Mouse (Mus musculus) kidney, embryonic 15.5 days (tissue): ENCODE measurements around the gene Mfsd9. TPM values are rescaled to one million over a fixed set of nuclear protein-coding genes. Genes with fewer than 3 reads are reported as not detected.

Experiments
- ATAC-seq: fragments of 200-750 bp; cut with Nextera tagmentation; replicated peaks from 2 replicates; pipeline ENCODE4 v1.8.0; 2017; ENCODE audit warnings: moderate TSS enrichment; ENCODE audit not compliant: low FRiP score
- H3K27ac ChIP-seq: fragments of 300-500 bp; sonication (generic); 2 replicates; pipeline ENCODE4 v1.5.1; 2015; ENCODE audit warnings: mild to moderate bottlenecking, inconsistent platforms
- H3K27me3 ChIP-seq: fragments of 300-500 bp; sonication (generic); 2 replicates; pipeline ENCODE4 v1.6.1; 2015; ENCODE audit warnings: inconsistent platforms
- H3K36me3 ChIP-seq: fragments of 300-500 bp; sonication (generic); 2 replicates; pipeline ENCODE4 v1.6.1; 2015; ENCODE audit warnings: inconsistent platforms
- H3K4me1 ChIP-seq: fragments of 300-500 bp; sonication (generic); 2 replicates; pipeline ENCODE4 v1.6.1; 2015; ENCODE audit warnings: inconsistent platforms
- H3K4me2 ChIP-seq: fragments of 300-500 bp; sonication (generic); 2 replicates; pipeline ENCODE4 v1.6.1; 2015; ENCODE audit warnings: moderate library complexity, mild to moderate bottlenecking, inconsistent platforms
- H3K4me3 ChIP-seq: fragments of 300-500 bp; sonication (generic); replicated peaks from 2 replicates; pipeline ENCODE4 v1.5.1; 2015; ENCODE audit warnings: mild to moderate bottlenecking, inconsistent platforms
- H3K9ac ChIP-seq: fragments of 300-500 bp; sonication (generic); 2 replicates; pipeline ENCODE4 v1.6.1; 2015; ENCODE audit warnings: mild to moderate bottlenecking, inconsistent platforms
- H3K9me3 ChIP-seq: fragments of 300-500 bp; sonication (generic); replicated peaks from 2 replicates; pipeline ENCODE4 v1.6.1; 2016; ENCODE audit warnings: inconsistent platforms
- WGBS: fragments of 180-500 bp; shearing (Covaris S2); methylation state at CpG from one replicate; pipeline ENCODE4 v1.1.7; 2015; ENCODE audit warnings: mixed read lengths; 5-methylcytosine and 5-hydroxymethylcytosine counted together
- polyA plus RNA-seq: library from polyadenylated mRNA; unstranded; fragments of >200 nt; fragmentation: Nextera tagmentation; extraction: Ambion mirVana; gene quantifications from 2 replicates; pipeline ENCODE4 v1.2.1, GENCODE M21; 2015

Mfsd9 gene
- polyA plus RNA-seq, 1 experiment from 2014 or later = 3.9 TPM

- Histone ChIP-seq H3K36me3 (peaks cover 14% of the 10 kb centered on the region), H3K4me2 (no peak overlapping the region), H3K9me3 (peaks cover 6% of the 10 kb centered on the region), H3K9ac (no peak overlapping the region), H3K27me3 (no peaks in the 10 kb centered on the region), H3K4me3 (no peak overlapping the region), H3K27ac (no peak overlapping the region), H3K4me1 (peaks cover 6% of the 10 kb centered on the region)
- ATAC-seq = no peak
- 97% methylated on average over 10 of the region's 10 CpGs for WGBS
Measured at GRCm38 (mm10) chr1:40774040-40774439, 16.4 kb downstream of the Mfsd9 start.

- no peak overlapping the region for H3K4me3 ChIP-seq
- H3K9ac ChIP-seq = no peak overlapping the region
- ATAC-seq = no peak
- no peaks in the 10 kb centered on the region for H3K9me3 ChIP-seq
- H3K36me3 ChIP-seq = peaks cover 6% of the 10 kb centered on the region
- peaks cover 9% of the 10 kb centered on the region for H3K4me1 ChIP-seq
- no peaks in the 10 kb centered on the region for H3K27me3 ChIP-seq
- H3K27ac ChIP-seq = no peak overlapping the region
- WGBS = 89% methylated on average over 5 of the region's 5 CpGs
- no peak overlapping the region for H3K4me2 ChIP-seq
Measured at GRCm38 (mm10) chr1:40773234-40773633, 17.3 kb downstream of the Mfsd9 start.

- Histone ChIP-seq H3K27ac (no peak overlapping the region), H3K4me1 (peaks cover 9% of the 10 kb centered on the region), H3K4me2 (no peak overlapping the region), H3K36me3 (peaks cover 6% of the 10 kb centered on the region), H3K4me3 (no peak overlapping the region), H3K9ac (no peak overlapping the region), H3K27me3 (no peaks in the 10 kb centered on the region), H3K9me3 (no peaks in the 10 kb centered on the region)
- 89% methylated on average over 7 of the region's 7 CpGs for WGBS
- no peak for ATAC-seq
Measured at GRCm38 (mm10) chr1:40771196-40771970, 19.1 kb downstream of the Mfsd9 start.

- peaks cover 6% of the 10 kb centered on the region for H3K36me3 ChIP-seq
- no peaks in the 10 kb centered on the region for H3K27me3 ChIP-seq
- peaks cover 9% of the 10 kb centered on the region for H3K4me1 ChIP-seq
- no peak overlapping the region for H3K4me2 ChIP-seq
- H3K4me3 ChIP-seq = no peak overlapping the region
- H3K9ac ChIP-seq = no peak overlapping the region
- WGBS = 44% methylated on average over 4 of the region's 4 CpGs
- ATAC-seq = peak; percentile 67
- H3K9me3 ChIP-seq = no peaks in the 10 kb centered on the region
- peak overlapping the region; percentile 75 for H3K27ac ChIP-seq
Measured at GRCm38 (mm10) chr1:40769331-40769894, 21.1 kb downstream of the Mfsd9 start.

GRCm38 (mm10) chr1:40768606-40769005, 21.9 kb downstream of the Mfsd9 start:
- Histone ChIP-seq H3K9ac (no peak overlapping the region), H3K4me2 (no peak overlapping the region), H3K9me3 (no peaks in the 10 kb centered on the region), H3K27ac (no peak overlapping the region), H3K27me3 (no peaks in the 10 kb centered on the region), H3K36me3 (peaks cover 2% of the 10 kb centered on the region), H3K4me3 (no peak overlapping the region), H3K4me1 (peaks cover 9% of the 10 kb centered on the region)
- no peak; the same call in 1 of the 2 replicates for ATAC-seq
- 36% methylated on average over 6 of the region's 6 CpGs for WGBS

GRCm38 (mm10) chr1:40767588-40767987, 22.9 kb downstream of the Mfsd9 start:
- Histone ChIP-seq H3K36me3 (no peaks in the 10 kb centered on the region), H3K4me1 (peaks cover 9% of the 10 kb centered on the region), H3K4me3 (no peak overlapping the region), H3K9me3 (no peaks in the 10 kb centered on the region), H3K4me2 (no peak overlapping the region), H3K9ac (no peak overlapping the region), H3K27ac (no peak overlapping the region), H3K27me3 (no peaks in the 10 kb centered on the region)
- ATAC-seq = no peak
- WGBS = 94% methylated on average over 18 of the region's 18 CpGs

- 79% methylated on average over 12 of the region's 12 CpGs for WGBS
- no peak overlapping the region for H3K9ac ChIP-seq
- H3K27me3 ChIP-seq = no peaks in the 10 kb centered on the region
- peaks cover 9% of the 10 kb centered on the region for H3K4me1 ChIP-seq
- H3K36me3 ChIP-seq = no peaks in the 10 kb centered on the region
- ATAC-seq = no peak
- no peak overlapping the region for H3K27ac ChIP-seq
- no peaks in the 10 kb centered on the region for H3K9me3 ChIP-seq
- no peak overlapping the region for H3K4me3 ChIP-seq
- H3K4me2 ChIP-seq = no peak overlapping the region
Measured at GRCm38 (mm10) chr1:40765521-40765920, 25.0 kb downstream of the Mfsd9 start.

- WGBS = 35% methylated on average over 15 of the region's 15 CpGs
- ATAC-seq = no peak
- H3K4me2 ChIP-seq = no peak overlapping the region
Measured at GRCm38 (mm10) chr1:40764701-40765275, 25.7 kb downstream of the Mfsd9 start.

GRCm38 (mm10) chr1:40764042-40764441, 26.4 kb downstream of the Mfsd9 start:
- no peaks in the 10 kb centered on the region for H3K27me3 ChIP-seq
- H3K4me2 ChIP-seq = no peak overlapping the region
- H3K9me3 ChIP-seq = no peaks in the 10 kb centered on the region
- WGBS = 90% methylated on average over 1 of the region's 1 CpGs
- no peak overlapping the region for H3K27ac ChIP-seq
- no peak overlapping the region for H3K9ac ChIP-seq
- H3K4me1 ChIP-seq = 0 out of 2 replicates have a peak, but pooled peaks cover 3% of the 10 kb centered on the region
- H3K4me3 ChIP-seq = no peak overlapping the region
- H3K36me3 ChIP-seq = no peaks in the 10 kb centered on the region
- no peak for ATAC-seq

More at GRCm38 (mm10) chr1:40764701-40765275, 25.7 kb downstream of the Mfsd9 start:
- Histone ChIP-seq H3K27me3 (no peaks in the 10 kb centered on the region), H3K4me1 (peaks cover 9% of the 10 kb centered on the region), H3K9me3 (no peaks in the 10 kb centered on the region), H3K9ac (no peak overlapping the region), H3K36me3 (no peaks in the 10 kb centered on the region), H3K4me3 (no peak overlapping the region), H3K27ac (no peak overlapping the region)

- H3K9me3 ChIP-seq = no peaks in the 10 kb centered on the region
- no peak overlapping the region for H3K27ac ChIP-seq
- H3K4me3 ChIP-seq = no peak overlapping the region
- no peaks in the 10 kb centered on the region for H3K4me1 ChIP-seq
- H3K4me2 ChIP-seq = no peak overlapping the region
- no peaks in the 10 kb centered on the region for H3K36me3 ChIP-seq
- no peaks in the 10 kb centered on the region for H3K27me3 ChIP-seq
- H3K9ac ChIP-seq = no peak overlapping the region
- WGBS = 71% methylated on average over 6 of the region's 6 CpGs
- ATAC-seq = 0 out of 2 replicates have a peak, but pooled peaks have one; percentile 49
Measured at GRCm38 (mm10) chr1:40759751-40760445, 30.6 kb downstream of the Mfsd9 start.

- H3K36me3 ChIP-seq = no peaks in the 10 kb centered on the region
- no peak overlapping the region for H3K4me3 ChIP-seq
- H3K27me3 ChIP-seq = no peaks in the 10 kb centered on the region
- H3K9ac ChIP-seq = no peak overlapping the region
- no peak for ATAC-seq
- no peak overlapping the region for H3K27ac ChIP-seq
- WGBS = 75% methylated on average over 5 of the region's 5 CpGs
- H3K9me3 ChIP-seq = no peaks in the 10 kb centered on the region
- no peak overlapping the region for H3K4me2 ChIP-seq
- no peaks in the 10 kb centered on the region for H3K4me1 ChIP-seq
Measured at GRCm38 (mm10) chr1:40746089-40746488, 44.4 kb downstream of the Mfsd9 start.

- Histone ChIP-seq H3K27ac (no peak overlapping the region), H3K9ac (no peak overlapping the region), H3K9me3 (no peaks in the 10 kb centered on the region), H3K27me3 (no peaks in the 10 kb centered on the region), H3K4me2 (no peak overlapping the region), H3K4me3 (no peak overlapping the region), H3K4me1 (no peaks in the 10 kb centered on the region), H3K36me3 (no peaks in the 10 kb centered on the region)
- 71% methylated on average over 2 of the region's 2 CpGs for WGBS
- ATAC-seq = no peak
Measured at GRCm38 (mm10) chr1:40740739-40741138, 49.7 kb downstream of the Mfsd9 start.
